Mouse (Mus musculus): ENCODE results near the gene Wiz. TPM values are rescaled to one million over a fixed set of nuclear protein-coding genes. Genes with fewer than 3 reads are reported as not detected.

Wiz gene
- total RNA-seq, 2 experiments from 2014 or later: 55.0 to 57.2 TPM

GRCm38 (mm10) chr17:32402779-32403157 is 13.5 kb upstream of the Wiz start:
- Histone ChIP-seq H3K27ac (no peak overlapping the region), H3K4me3 (peak overlapping the region; percentile 15; the same call in 1 of the 2 replicates)
- DNase-seq (ENCODE audit: low spot score in 2 of 2): no peak
- TF ChIP-seq CTCF (conservative IDR thresholded peaks at IDR 0.05): no peak

- TF ChIP-seq CTCF (conservative IDR thresholded peaks at IDR 0.05): no peak
- DNase-seq (ENCODE audit: low spot score in 2 of 2): no peak
- no peak overlapping the region for H3K4me3 ChIP-seq
- no peak overlapping the region for H3K27ac ChIP-seq
Observed at GRCm38 (mm10) chr17:32402011-32402778, 13.0 kb upstream of the Wiz start.

DNA sequence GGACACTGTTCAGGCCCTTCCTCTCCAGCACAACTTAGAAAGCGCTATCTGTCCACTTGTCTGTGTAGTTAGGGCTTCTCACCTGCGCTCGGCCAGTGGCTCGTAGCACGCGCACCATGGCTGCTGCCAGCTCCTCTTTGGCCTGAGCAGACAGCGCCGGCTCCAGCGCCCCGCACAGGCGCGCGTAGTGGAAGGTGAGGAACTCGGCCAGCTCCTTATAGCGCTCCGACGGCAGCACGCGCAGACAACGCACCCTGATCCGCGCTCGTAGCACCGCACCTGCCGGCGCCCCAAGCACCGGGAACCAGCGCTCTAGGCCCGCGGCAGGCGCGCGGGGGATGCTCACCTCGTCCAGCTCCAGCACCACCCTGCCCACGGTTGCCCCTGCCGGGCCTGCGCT is 7.0 kb upstream of the Wiz start:
- no peak for DNase-seq (ENCODE audit: low spot score in 2 of 2)
- no peak for TF ChIP-seq CTCF (conservative IDR thresholded peaks at IDR 0.05)
- Histone ChIP-seq H3K4me3 (no peak overlapping the region), H3K27ac (no peak overlapping the region)

- no peak overlapping the region for H3K27ac ChIP-seq
- TF ChIP-seq CTCF (conservative IDR thresholded peaks at IDR 0.05): no peak
- H3K4me3 ChIP-seq: no peak overlapping the region
- no peak for DNase-seq (ENCODE audit: low spot score in 2 of 2)
Observed at GRCm38 (mm10) chr17:32393944-32394343, 4.7 kb upstream of the Wiz start.

DNA sequence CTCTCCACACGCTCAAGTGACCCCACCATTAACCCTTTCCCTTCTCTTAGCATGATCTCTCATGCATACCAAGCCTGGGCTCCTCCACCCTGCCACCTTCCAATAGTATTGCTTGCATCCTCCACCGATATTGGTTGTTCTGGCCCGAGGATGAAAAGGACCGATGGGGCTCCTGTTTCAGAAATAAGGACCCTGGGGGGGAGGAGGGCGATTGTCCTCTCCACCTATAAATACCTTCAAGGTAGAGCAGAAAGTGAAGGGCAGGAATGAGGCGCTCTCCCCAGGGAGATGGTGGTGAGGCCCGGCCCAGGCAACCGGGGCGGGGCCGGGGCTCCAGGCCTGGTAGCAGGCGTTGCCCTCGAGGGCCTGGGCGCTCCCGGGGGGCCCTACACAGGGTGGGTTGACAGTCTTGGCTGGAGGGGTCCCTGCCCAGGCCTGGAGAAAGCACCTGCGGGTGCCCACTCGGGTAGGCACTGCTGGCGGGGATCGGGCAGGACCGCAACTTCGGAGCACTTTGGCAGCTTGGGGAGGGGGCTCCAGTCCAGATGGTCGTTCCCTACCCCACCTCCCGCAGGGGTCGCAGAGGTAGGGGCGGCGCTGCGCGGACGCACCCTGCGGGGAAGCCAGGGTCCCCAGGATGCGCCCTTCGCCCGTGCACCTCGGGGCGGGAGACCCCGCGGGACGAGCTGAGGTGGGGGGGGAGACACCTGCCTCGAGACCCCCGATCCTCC is 704 bp downstream of the Wiz start:
- no peak for TF ChIP-seq CTCF (conservative IDR thresholded peaks at IDR 0.05)
- H3K27ac ChIP-seq: peak overlapping the region; percentile 95
- peak in 1 of 2 experiments; percentile 27 for DNase-seq (ENCODE audit: low spot score in 2 of 2)
- H3K4me3 ChIP-seq: peak overlapping the region; percentile 92

DNA sequence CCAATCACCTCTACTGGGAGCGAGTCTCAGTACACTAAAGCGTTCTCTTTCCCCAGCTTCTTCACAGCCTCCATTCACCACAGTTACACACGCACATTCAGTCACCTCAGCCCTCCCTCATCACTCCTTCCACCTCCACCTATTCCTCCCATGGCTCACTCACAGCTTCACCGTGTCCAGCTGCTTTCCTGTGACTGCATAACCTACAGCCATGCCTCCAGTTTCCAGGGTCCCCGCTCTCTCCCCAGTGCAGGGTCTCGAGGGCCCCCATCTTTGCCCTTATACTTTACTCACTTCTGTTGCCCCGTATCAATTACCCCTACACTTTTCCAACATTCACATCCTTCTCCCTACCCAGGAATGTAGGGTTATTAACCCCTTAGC is 1.3 kb downstream of the Wiz start:
- TF ChIP-seq CTCF (conservative IDR thresholded peaks at IDR 0.05): no peak
- Histone ChIP-seq H3K27ac (peak overlapping the region; percentile 95), H3K4me3 (peak overlapping the region; percentile 92)
- no peak for DNase-seq (ENCODE audit: low spot score in 2 of 2)

GRCm38 (mm10) chr17:32386659-32387432 is 2.4 kb downstream of the Wiz start:
- no peak overlapping the region for H3K27ac ChIP-seq
- peak in 1 of 2 experiments; percentile 57 for DNase-seq (ENCODE audit: low spot score in 2 of 2)
- H3K4me3 ChIP-seq: no peak overlapping the region
- TF ChIP-seq CTCF (conservative IDR thresholded peaks at IDR 0.05): peak; percentile 89

GRCm38 (mm10) chr17:32383661-32384060 is 5.6 kb downstream of the Wiz start:
- no peak overlapping the region for H3K4me3 ChIP-seq
- TF ChIP-seq CTCF (conservative IDR thresholded peaks at IDR 0.05): no peak
- H3K27ac ChIP-seq: no peak overlapping the region
- no peak for DNase-seq (ENCODE audit: low spot score in 2 of 2)

DNA sequence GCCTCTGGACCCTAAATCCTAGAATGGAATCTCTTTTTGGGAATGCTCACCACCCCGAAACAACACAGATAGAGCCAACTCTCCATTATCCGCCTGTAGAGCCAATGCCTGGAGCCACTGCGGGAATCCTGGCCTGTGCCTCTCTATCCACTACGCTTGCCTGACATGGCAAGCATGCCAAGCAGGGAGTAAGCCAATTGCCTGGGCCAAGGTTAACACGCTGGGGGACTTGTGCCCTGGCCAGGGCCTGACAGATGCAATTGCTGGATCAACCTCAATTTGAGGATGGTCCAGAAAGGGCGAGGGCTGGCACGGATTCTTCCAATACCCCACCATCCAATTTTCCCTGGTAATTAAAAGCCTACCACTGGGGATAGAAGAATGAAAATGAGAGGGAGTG is 6.7 kb downstream of the Wiz start:
- no peak for DNase-seq (ENCODE audit: low spot score in 2 of 2)
- Histone ChIP-seq H3K4me3 (no peak overlapping the region), H3K27ac (no peak overlapping the region)
- TF ChIP-seq CTCF (conservative IDR thresholded peaks at IDR 0.05): no peak

- TF ChIP-seq CTCF (conservative IDR thresholded peaks at IDR 0.05): no peak
- H3K4me3 ChIP-seq: no peak overlapping the region
- no peak overlapping the region for H3K27ac ChIP-seq
- no peak for DNase-seq (ENCODE audit: low spot score in 2 of 2)
Observed at GRCm38 (mm10) chr17:32378786-32379185, 10.5 kb downstream of the Wiz start.

DNA sequence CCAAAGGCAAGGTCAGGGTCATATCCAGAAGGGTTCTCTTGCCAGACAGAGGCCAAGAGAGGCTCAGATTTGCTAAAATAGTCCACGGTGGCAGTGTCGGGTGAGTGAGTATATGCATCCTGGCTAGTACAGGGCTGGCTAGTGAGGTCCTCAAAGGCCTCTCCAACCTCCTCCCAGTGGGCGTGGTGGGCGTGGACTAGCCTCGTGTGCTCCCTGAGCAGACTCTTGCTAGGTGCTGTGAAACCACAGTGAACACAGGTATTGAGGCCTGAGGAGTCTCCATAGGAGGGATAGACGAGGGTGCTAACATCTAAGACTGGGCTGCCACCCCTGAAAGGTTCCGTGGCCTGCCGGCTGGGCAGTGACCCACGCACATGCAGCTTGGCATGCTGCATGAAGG is 12.1 kb downstream of the Wiz start:
- no peak for DNase-seq (ENCODE audit: low spot score in 2 of 2)
- no peak for TF ChIP-seq CTCF (conservative IDR thresholded peaks at IDR 0.05)
- no peak overlapping the region for H3K4me3 ChIP-seq
- no peak overlapping the region for H3K27ac ChIP-seq

DNA sequence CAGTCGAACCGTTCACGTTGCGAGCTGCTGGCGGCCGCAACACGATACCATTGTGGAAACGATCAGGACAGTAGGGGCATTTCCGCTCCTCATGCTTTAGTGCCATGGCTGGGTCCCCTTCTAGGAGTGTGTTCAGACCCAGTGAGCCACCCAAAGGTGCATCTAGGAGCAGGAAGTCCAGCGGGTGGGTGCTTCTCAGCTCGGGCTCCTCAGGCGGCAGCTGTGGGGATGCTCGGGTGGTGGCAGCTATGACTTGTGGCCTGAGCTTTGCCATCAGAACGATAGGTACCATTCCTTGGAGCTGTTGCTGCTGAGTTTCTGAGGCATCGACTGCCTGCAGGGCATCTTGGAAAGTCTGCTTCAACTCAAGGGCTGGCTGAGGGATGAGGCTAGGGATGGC is 12.8 kb downstream of the Wiz start:
- Histone ChIP-seq H3K4me3 (no peak overlapping the region), H3K27ac (no peak overlapping the region)
- DNase-seq (ENCODE audit: low spot score in 2 of 2): no peak
- TF ChIP-seq CTCF (conservative IDR thresholded peaks at IDR 0.05): no peak

DNA sequence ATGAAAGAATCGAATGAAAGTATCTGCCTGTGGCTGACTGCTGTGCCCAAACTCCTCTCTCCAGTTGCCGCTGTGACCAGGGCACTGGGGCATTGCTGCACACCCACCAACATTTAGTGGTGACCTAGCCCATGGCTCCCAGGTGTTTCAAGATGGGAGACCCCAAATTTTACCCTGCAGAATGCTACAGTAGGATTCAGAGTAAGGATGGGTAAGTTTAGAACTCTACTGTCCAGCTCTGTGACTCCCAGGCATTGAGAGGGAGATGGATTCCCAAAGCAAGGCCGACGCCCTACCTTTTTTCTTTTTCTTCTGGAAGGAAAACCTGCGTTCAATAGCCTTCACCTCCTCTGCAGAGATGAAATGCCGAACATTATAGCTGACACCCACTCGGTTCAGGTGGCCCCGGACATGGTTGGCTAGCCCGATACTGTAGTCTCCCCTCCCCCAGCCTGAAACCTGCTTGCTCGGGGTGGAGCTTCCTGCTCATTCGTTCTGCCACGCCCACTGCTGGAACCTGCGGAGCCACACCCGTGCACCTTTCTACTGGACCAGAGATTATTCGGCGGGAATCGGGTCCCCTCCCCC is 20.2 kb downstream of the Wiz start:
- Histone ChIP-seq H3K4me3 (no peak overlapping the region), H3K27ac (no peak overlapping the region)
- no peak for TF ChIP-seq CTCF (conservative IDR thresholded peaks at IDR 0.05)
- DNase-seq (ENCODE audit: low spot score in 2 of 2): no peak
